ENCODE assay signal across 8 mouse cellular contexts in the genomic region with DNA sequence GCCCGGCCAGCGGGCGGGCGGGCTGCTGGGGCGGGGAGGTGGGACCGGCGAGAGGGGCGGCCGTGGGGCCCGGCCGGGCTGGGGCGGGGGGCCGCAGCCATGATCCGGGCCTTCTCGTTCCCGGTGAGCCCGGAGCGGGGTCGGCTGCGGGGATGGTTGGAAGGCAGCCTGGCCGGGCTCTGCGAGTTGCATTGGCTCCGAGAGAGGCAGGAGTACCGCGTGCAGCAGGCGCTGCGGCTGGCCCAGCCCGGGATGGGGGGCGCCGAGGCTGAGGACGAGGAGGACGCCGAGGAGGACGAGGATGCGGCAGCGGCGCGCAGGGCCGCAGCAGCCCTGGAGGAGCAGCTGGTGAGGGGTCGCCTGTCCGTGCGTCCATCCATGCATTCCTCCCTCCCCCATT. TPM values are rescaled to one million over a fixed set of nuclear protein-coding genes. Genes with fewer than 3 reads are reported as not detected.
A peak's percentile ranks its signal among the peaks of the same experiment; 100 is the strongest.
DNase-seq lines count a peak whose midpoint lies in the region; ATAC-seq and TF ChIP-seq lines count a peak whose summit lies in the region.

No protein-coding gene starts in this region.

- peaks cover 4% of the 10 kb centered on the region; the same call in 1 of the 2 replicates for H3K27me3 ChIP-seq in liver, adult 2 months (ENCODE audit: control insufficient read depth, insufficient read depth, low read length)
- no peaks in the 10 kb centered on the region for H3K27me3 ChIP-seq in embryonic facial prominence, embryonic 12.5 days
- no peaks in the 10 kb centered on the region for H3K27me3 ChIP-seq in intestine, embryonic 14.5 days (replicated peaks; ENCODE audit: control insufficient read depth, insufficient read depth, low read length)
- no peaks in the 10 kb centered on the region for H3K27me3 ChIP-seq in neural tube, embryonic 13.5 days

- peak overlapping the region; percentile 68 for H3K9ac ChIP-seq in liver, adult 2 months (ENCODE audit: low read depth, low read length)
- peak overlapping the region; percentile 90 for H3K9ac ChIP-seq in embryonic facial prominence, embryonic 12.5 days
- H3K9ac ChIP-seq in intestine, embryonic 14.5 days (ENCODE audit: low read length) = peak overlapping the region; percentile 74
- H3K9ac ChIP-seq in neural tube, embryonic 13.5 days = peak overlapping the region; percentile 91

- TF ChIP-seq POLR2A in liver, adult 2 months (IDR thresholded peaks at IDR 0.05; ENCODE audit: extremely low read depth, insufficient read depth, low read length) = no peak

- DNase-seq in liver, adult 2 months (ENCODE audit: extremely low read depth, low read depth, low spot score) = no peak
- DNase-seq in liver = no peak
- DNase-seq in intestine, embryonic 14.5 days (ENCODE audit: low spot score) = no peak
- DNase-seq in right cerebral cortex, postnatal 14 days = no peak
- DNase-seq in urinary bladder, postnatal 25 days (ENCODE audit: low spot score) = no peak
- no peak for DNase-seq in adrenal gland, postnatal 25 days

- WGBS in liver, adult 2 months = under 1% methylated on average over 42 of the region's 42 CpGs
- WGBS in embryonic facial prominence, embryonic 12.5 days = under 1% methylated on average over 39 of the region's 42 CpGs
- under 1% methylated on average over 37 of the region's 42 CpGs for WGBS in intestine, embryonic 14.5 days
- under 1% methylated on average over 34 of the region's 42 CpGs for WGBS in neural tube, embryonic 13.5 days

- no peak for ATAC-seq in embryonic facial prominence, embryonic 12.5 days (ENCODE audit: insufficient number of reproducible peaks, insufficient read depth, low FRiP score, low TSS enrichment)
- peak; percentile 30; the same call in 1 of the 2 replicates for ATAC-seq in intestine, embryonic 14.5 days (replicated peaks; ENCODE audit: low FRiP score, low TSS enrichment, low read depth)
- ATAC-seq in neural tube, embryonic 13.5 days (ENCODE audit: low read depth) = peak; percentile 57

- H3K4me1 ChIP-seq in liver, adult 2 months (ENCODE audit: control insufficient read depth, insufficient read depth, low read length) = no peaks in the 10 kb centered on the region; the same call in 1 of the 2 replicates
- peaks cover 18% of the 10 kb centered on the region for H3K4me1 ChIP-seq in embryonic facial prominence, embryonic 12.5 days
- peaks cover 11% of the 10 kb centered on the region; the same call in 1 of the 2 replicates for H3K4me1 ChIP-seq in intestine, embryonic 14.5 days (replicated peaks; ENCODE audit: control insufficient read depth, insufficient read depth, low read length)
- peaks cover 47% of the 10 kb centered on the region for H3K4me1 ChIP-seq in neural tube, embryonic 13.5 days (replicated peaks)

- H3K4me3 ChIP-seq in liver, adult 2 months (ENCODE audit: insufficient read depth, low read depth, low read length) = peak overlapping the region; percentile 60
- peak overlapping the region; percentile 89 for H3K4me3 ChIP-seq in embryonic facial prominence, embryonic 12.5 days
- H3K4me3 ChIP-seq in intestine, embryonic 14.5 days (ENCODE audit: low read depth, low read length) = peak overlapping the region; percentile 80
- peak overlapping the region; percentile 64 for H3K4me3 ChIP-seq in neural tube, embryonic 13.5 days

- no peaks in the 10 kb centered on the region for H3K79me2 ChIP-seq in liver, adult 2 months (ENCODE audit: control insufficient read depth, insufficient read depth, low read length)

- H3K36me3 ChIP-seq in liver, adult 2 months (ENCODE audit: control insufficient read depth, insufficient read depth, low read length) = no peaks in the 10 kb centered on the region
- peaks cover 21% of the 10 kb centered on the region for H3K36me3 ChIP-seq in embryonic facial prominence, embryonic 12.5 days
- peaks cover 16% of the 10 kb centered on the region for H3K36me3 ChIP-seq in intestine, embryonic 14.5 days (ENCODE audit: control insufficient read depth, insufficient read depth, low read length)
- H3K36me3 ChIP-seq in neural tube, embryonic 13.5 days = peaks cover 13% of the 10 kb centered on the region; the same call in 1 of the 2 replicates

- TF ChIP-seq CTCF in liver, adult 2 months (IDR thresholded peaks at IDR 0.05; ENCODE audit: low read depth, low read length) = no peak

- peak overlapping the region; percentile 79 for H3K4me2 ChIP-seq in embryonic facial prominence, embryonic 12.5 days (replicated peaks)
- H3K4me2 ChIP-seq in intestine, embryonic 14.5 days (ENCODE audit: low read length) = peak overlapping the region; percentile 72
- H3K4me2 ChIP-seq in neural tube, embryonic 13.5 days = peak overlapping the region; percentile 85

- no peak overlapping the region for H3K27ac ChIP-seq in liver, adult 2 months (replicated peaks; ENCODE audit: insufficient read depth, low read depth, low read length)
- H3K27ac ChIP-seq in embryonic facial prominence, embryonic 12.5 days = peak overlapping the region; percentile 92
- peak overlapping the region; percentile 77 for H3K27ac ChIP-seq in intestine, embryonic 14.5 days (ENCODE audit: low read depth)
- peak overlapping the region; percentile 87 for H3K27ac ChIP-seq in neural tube, embryonic 13.5 days (replicated peaks)

- H3K9me3 ChIP-seq in embryonic facial prominence, embryonic 12.5 days = no peaks in the 10 kb centered on the region
- H3K9me3 ChIP-seq in intestine, embryonic 14.5 days (ENCODE audit: control insufficient read depth, low read length) = no peaks in the 10 kb centered on the region
- no peaks in the 10 kb centered on the region for H3K9me3 ChIP-seq in neural tube, embryonic 13.5 days

RNA-seq across cellular contexts. Expression of gene Dact3, which starts 0.2 kb away (rescaled TPM):
- under 0.01 and 0.20 TPM in 2 replicates for total RNA-seq in liver, adult 2 months (2014; rRNA removed)
- 0.52 and 0.64 TPM in 2 replicates for polyA plus RNA-seq in liver, adult 2 months (2012; rRNA removed)
- 13.4 and 14.6 TPM in 2 replicates for polyA plus RNA-seq in embryonic facial prominence, embryonic 12.5 days (2016; fragmentation: Nextera tagmentation; extraction: Ambion mirVana)
- 5.3 and 5.5 TPM in 2 replicates for polyA plus RNA-seq in intestine, embryonic 14.5 days (2014; fragmentation: Nextera tagmentation; extraction: Ambion mirVana)
- 3.7 and 3.9 TPM in 2 replicates for polyA plus RNA-seq in neural tube, embryonic 13.5 days (2015; fragmentation: Nextera tagmentation; extraction: Ambion mirVana)
- 1.8 and 2.8 TPM in 2 replicates for total RNA-seq in adrenal gland, postnatal 25 days (2021)

RNA-seq across cellular contexts. Expression of gene Gng8, which starts 16.3 kb away (rescaled TPM):
- not detected in 2 replicates for total RNA-seq in liver, adult 2 months (2014; rRNA removed)
- polyA plus RNA-seq in liver, adult 2 months (2012; rRNA removed) = 0.25 and 0.26 TPM in 2 replicates
- 21.5 and 22.7 TPM in 2 replicates for polyA plus RNA-seq in embryonic facial prominence, embryonic 12.5 days (2016; fragmentation: Nextera tagmentation; extraction: Ambion mirVana)
- polyA plus RNA-seq in intestine, embryonic 14.5 days (2014; fragmentation: Nextera tagmentation; extraction: Ambion mirVana) = 12.5 and 13.9 TPM in 2 replicates
- polyA plus RNA-seq in neural tube, embryonic 13.5 days (2015; fragmentation: Nextera tagmentation; extraction: Ambion mirVana) = 15.4 and 24.1 TPM in 2 replicates
- total RNA-seq in adrenal gland, postnatal 25 days (2021) = 0.70 TPM in 1 of 2 replicates, not detected in the other

RNA-seq across cellular contexts. Expression of gene Ptgir, which starts 31.0 kb away (rescaled TPM):
- 0.07 and 0.09 TPM in 2 replicates for total RNA-seq in liver, adult 2 months (2014; rRNA removed)
- polyA plus RNA-seq in liver, adult 2 months (2012; rRNA removed) = 0.09 and 0.33 TPM in 2 replicates
- 1.7 and 2.2 TPM in 2 replicates for polyA plus RNA-seq in embryonic facial prominence, embryonic 12.5 days (2016; fragmentation: Nextera tagmentation; extraction: Ambion mirVana)
- polyA plus RNA-seq in intestine, embryonic 14.5 days (2014; fragmentation: Nextera tagmentation; extraction: Ambion mirVana) = 2.2 and 2.3 TPM in 2 replicates
- 3.1 and 3.6 TPM in 2 replicates for polyA plus RNA-seq in neural tube, embryonic 13.5 days (2015; fragmentation: Nextera tagmentation; extraction: Ambion mirVana)
- total RNA-seq in adrenal gland, postnatal 25 days (2021) = 1.5 and 1.6 TPM in 2 replicates

RNA-seq across cellular contexts. Expression of gene Prkd2, which starts 32.6 kb away (rescaled TPM):
- total RNA-seq in liver, adult 2 months (2014; rRNA removed) = 2.5 and 5.1 TPM in 2 replicates
- 7.8 and 11.7 TPM in 2 replicates for polyA plus RNA-seq in liver, adult 2 months (2012; rRNA removed)
- 15.3 and 16.8 TPM in 2 replicates for polyA plus RNA-seq in embryonic facial prominence, embryonic 12.5 days (2016; fragmentation: Nextera tagmentation; extraction: Ambion mirVana)
- polyA plus RNA-seq in intestine, embryonic 14.5 days (2014; fragmentation: Nextera tagmentation; extraction: Ambion mirVana) = 12.0 and 12.8 TPM in 2 replicates
- polyA plus RNA-seq in neural tube, embryonic 13.5 days (2015; fragmentation: Nextera tagmentation; extraction: Ambion mirVana) = 6.3 and 6.8 TPM in 2 replicates
- total RNA-seq in adrenal gland, postnatal 25 days (2021) = 17.5 and 23.9 TPM in 2 replicates

RNA-seq across cellular contexts. Expression of gene Calm3, which starts 48.6 kb away (rescaled TPM):
- 64.9 and 77.4 TPM in 2 replicates for total RNA-seq in liver, adult 2 months (2014; rRNA removed)
- polyA plus RNA-seq in liver, adult 2 months (2012; rRNA removed) = 72.0 and 78.1 TPM in 2 replicates
- polyA plus RNA-seq in embryonic facial prominence, embryonic 12.5 days (2016; fragmentation: Nextera tagmentation; extraction: Ambion mirVana) = 123 and 134 TPM in 2 replicates
- polyA plus RNA-seq in intestine, embryonic 14.5 days (2014; fragmentation: Nextera tagmentation; extraction: Ambion mirVana) = 184 and 190 TPM in 2 replicates
- polyA plus RNA-seq in neural tube, embryonic 13.5 days (2015; fragmentation: Nextera tagmentation; extraction: Ambion mirVana) = 275 and 297 TPM in 2 replicates
- 242 and 255 TPM in 2 replicates for total RNA-seq in adrenal gland, postnatal 25 days (2021)

Comparison
In these comparisons a context has a peak if more than half of its experiments do, and no peak if none do; other contexts are left out.
1. RNA of gene Gng8, which starts 16.3 kb away (polyA plus RNA-seq): 15.4 to 24.1 TPM in neural tube, embryonic 13.5 days, 21.5 to 22.7 TPM in embryonic facial prominence, embryonic 12.5 days and 12.5 to 13.9 TPM in intestine, embryonic 14.5 days; 0.25 to 0.26 TPM in liver, adult 2 months; every median in the first group is over 10 times any median in the second.
2. Peak in every context shown above with its lines, with median percentiles within 50 percentile points of each other: H3K4me3 ChIP-seq, H3K9ac ChIP-seq and H3K4me2 ChIP-seq.